ENCODE assay signal across 15 mouse cellular contexts in genomic region chr15:24725170-24725569, GRCm38 (mm10).
"Had no signal": no experiment of that assay in that cellular context is flagged by ENCODE, and none has a peak within 500 bp of the region (broad histone marks: within the 10 kb centered on the region; RNA-seq: fewer than 3 reads in every experiment).

No protein-coding gene starts in this region.

- H3K9me3 ChIP-seq: limb, embryonic 10.5 days; limb, embryonic 13.5 days; liver, embryonic 12.5 days; liver, embryonic 15.5 days; lung, embryonic 15.5 days; megakaryocyte, embryonic 14.5 days; midbrain, embryonic 10.5 days; midbrain, embryonic 15.5 days had no signal

- H3K4me2 ChIP-seq: limb, embryonic 13.5 days; liver, embryonic 12.5 days; liver, embryonic 15.5 days; lung, embryonic 15.5 days; midbrain, embryonic 15.5 days had no signal

- DNase-seq: lung, adult 18-20 months; thymus, adult 18-20 months; thymus, postnatal 36 days had no signal

- H3K9ac ChIP-seq: limb, embryonic 13.5 days; liver, embryonic 12.5 days; liver, embryonic 15.5 days; lung, embryonic 15.5 days; midbrain, embryonic 15.5 days had no signal

- H3K27me3 ChIP-seq: limb, embryonic 13.5 days; liver, embryonic 12.5 days; liver, embryonic 15.5 days; lung, embryonic 15.5 days; megakaryocyte, embryonic 14.5 days; midbrain, embryonic 15.5 days had no signal

- H3K27ac ChIP-seq: kidney, postnatal 0 days; layer of hippocampus, adult 2 months; limb, embryonic 10.5 days; limb, embryonic 13.5 days; liver, embryonic 12.5 days; liver, embryonic 15.5 days; lung, embryonic 15.5 days; midbrain, embryonic 10.5 days; midbrain, embryonic 15.5 days; stomach, postnatal 0 days had no signal

- H3K36me3 ChIP-seq: limb, embryonic 10.5 days; limb, embryonic 13.5 days; liver, embryonic 12.5 days; liver, embryonic 15.5 days; lung, embryonic 15.5 days; midbrain, embryonic 10.5 days; midbrain, embryonic 15.5 days had no signal

- H3K4me1 ChIP-seq: limb, embryonic 10.5 days; limb, embryonic 13.5 days; liver, embryonic 12.5 days; liver, embryonic 15.5 days; lung, embryonic 15.5 days; megakaryocyte, embryonic 14.5 days; midbrain, embryonic 10.5 days; midbrain, embryonic 15.5 days had no signal

- ATAC-seq: intestine, postnatal 0 days; liver, embryonic 12.5 days had no signal

- H3K4me3 ChIP-seq: layer of hippocampus, adult 2 months; limb, embryonic 10.5 days; limb, embryonic 13.5 days; liver, embryonic 12.5 days; liver, embryonic 15.5 days; lung, embryonic 15.5 days; megakaryocyte, embryonic 14.5 days; midbrain, embryonic 10.5 days; midbrain, embryonic 15.5 days had no signal
